Mouse (Mus musculus) ES-E14 (cell line): Measurements from ENCODE around the gene Pgghg. TPM values are rescaled to one million over a fixed set of nuclear protein-coding genes. Genes with fewer than 3 reads are reported as not detected.

Experiments
- DNase-seq: peaks from one replicate; pipeline ENCODE4 v3.0.0-alpha.2; 2013; ENCODE audit warnings: low read depth, low spot score
- H3K27ac ChIP-seq: 2 replicates; pipeline ENCODE4 v1.5.1; 2012; ENCODE audit warnings: low read depth, mild to moderate bottlenecking, low read length, moderate library complexity, mixed read lengths; ENCODE audit not compliant: poor library complexity, insufficient read depth, severe bottlenecking
- H3K36me3 ChIP-seq: 2 replicates; pipeline ENCODE4 v1.6.1; 2012; ENCODE audit warnings: mild to moderate bottlenecking, low read length, moderate library complexity, mixed read lengths; ENCODE audit not compliant: control insufficient read depth, poor library complexity, insufficient read depth, severe bottlenecking
- H3K4me1 ChIP-seq, 2 experiments: fragments of 150-350 bp in 1 of 2; sonication (generic) in 1 of 2; 2 replicates each; pipeline ENCODE4 v1.6.1; 2012; ENCODE audit warnings: low read length in 2 of 2, mild to moderate bottlenecking in 1 of 2, mixed read lengths in 1 of 2; ENCODE audit not compliant: control insufficient read depth in 2 of 2, insufficient read depth in 2 of 2, poor library complexity in 1 of 2
- H3K4me3 ChIP-seq, 2 experiments: fragments of 150-350 bp in 1 of 2; sonication (generic) in 1 of 2; 2 replicates each; pipeline ENCODE4 v1.5.1; 2012; ENCODE audit warnings: low read length in 2 of 2, low read depth in 1 of 2, mild to moderate bottlenecking in 1 of 2, mixed read lengths in 1 of 2; ENCODE audit not compliant: insufficient read depth in 1 of 2, poor library complexity in 1 of 2, severe bottlenecking in 1 of 2
- H3K9ac ChIP-seq: 2 replicates; pipeline ENCODE4 v1.6.1; 2012; ENCODE audit warnings: low read depth, mild to moderate bottlenecking, low read length, mixed read lengths; ENCODE audit not compliant: poor library complexity, insufficient read depth, severe bottlenecking
- H3K9me3 ChIP-seq: fragments of 150-350 bp; sonication (generic); 2 replicates; pipeline ENCODE4 v1.6.1; 2012; ENCODE audit warnings: low read depth, mild to moderate bottlenecking, low read length; ENCODE audit not compliant: control insufficient read depth, insufficient read depth
- CHD2 ChIP-seq: IDR thresholded peaks from 2 replicates; pipeline ENCODE4 v1.6.1; 2014; ENCODE audit warnings: mild to moderate bottlenecking, low read depth, low read length, inconsistent platforms
- HCFC1 ChIP-seq: IDR thresholded peaks from 2 replicates; pipeline ENCODE4 v1.6.1; 2012; ENCODE audit warnings: low read length, inconsistent platforms, borderline replicate concordance; ENCODE audit not compliant: insufficient read depth
- MAFK ChIP-seq: IDR thresholded peaks from 2 replicates; pipeline ENCODE4 v1.6.1; 2014; ENCODE audit warnings: mild to moderate bottlenecking, low read depth, low read length, inconsistent platforms; ENCODE audit not compliant: insufficient read depth
- ZC3H11A ChIP-seq: IDR thresholded peaks from 2 replicates; pipeline ENCODE4 v1.6.1; 2012; ENCODE audit warnings: low read depth, mild to moderate bottlenecking, inconsistent platforms, low read length, borderline replicate concordance
- ZNF384 ChIP-seq: IDR thresholded peaks from 2 replicates; pipeline ENCODE4 v1.6.1; 2012; ENCODE audit warnings: low read depth, low read length, inconsistent platforms
- in situ Hi-C, 2 experiments: fragments of 600-800 bp; cut with MboI; formaldehyde crosslinking; loops; one replicate each; pipeline ENCODE4 v1.15.1; 2025; ENCODE audit warnings: low sequenced_read_pairs in 2 of 2, inconsistent platforms in 1 of 2; ENCODE audit not compliant: unreplicated experiment in 2 of 2
- total RNA-seq: library from RNA; depleted of rRNA; stranded (reverse); fragments of 300-350 nt; gene quantifications from 2 replicates; pipeline ENCODE4 v1.2.3, GENCODE M21; 2012; rRNA removed

Pgghg gene
- total RNA-seq, 1 experiment = 10.0 TPM

DNA sequence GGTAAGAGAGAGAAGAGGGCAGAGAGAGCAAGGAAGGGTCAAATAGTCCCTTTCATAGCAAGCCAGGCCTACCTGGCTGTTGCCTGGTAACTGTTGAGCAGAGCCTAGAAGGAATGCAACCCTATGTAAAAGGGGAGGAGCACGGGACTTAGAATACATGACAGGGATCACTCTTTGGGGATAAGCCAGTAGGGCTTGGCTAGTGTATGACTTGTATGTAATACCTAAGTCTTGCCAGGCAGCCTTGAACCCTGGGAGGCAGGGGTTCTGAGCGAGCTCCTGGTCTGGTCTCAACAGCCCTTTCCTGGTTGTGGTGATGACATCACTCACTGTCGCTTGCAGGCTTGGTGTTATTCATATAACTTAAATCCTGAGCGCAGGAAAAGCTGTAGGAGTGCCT lies 47.8 kb downstream of the Pgghg start:
- in situ Hi-C loops = no loop called here
- no peak for DNase-seq
- H3K9ac ChIP-seq = no peak overlapping the region
- TF ChIP-seq HCFC1 (no peak), ZC3H11A (no peak), ZNF384 (no peak)
- H3K27ac ChIP-seq = 0 out of 2 replicates have a peak overlapping the region, but pooled peaks have one; percentile 16
- H3K36me3 ChIP-seq = no peaks in the 10 kb centered on the region
- H3K9me3 ChIP-seq = no peaks in the 10 kb centered on the region
- H3K4me3 ChIP-seq = no peak overlapping the region
- H3K4me1 ChIP-seq = peaks cover 7 to 33% of the 10 kb centered on the region in 2 experiments

DNA sequence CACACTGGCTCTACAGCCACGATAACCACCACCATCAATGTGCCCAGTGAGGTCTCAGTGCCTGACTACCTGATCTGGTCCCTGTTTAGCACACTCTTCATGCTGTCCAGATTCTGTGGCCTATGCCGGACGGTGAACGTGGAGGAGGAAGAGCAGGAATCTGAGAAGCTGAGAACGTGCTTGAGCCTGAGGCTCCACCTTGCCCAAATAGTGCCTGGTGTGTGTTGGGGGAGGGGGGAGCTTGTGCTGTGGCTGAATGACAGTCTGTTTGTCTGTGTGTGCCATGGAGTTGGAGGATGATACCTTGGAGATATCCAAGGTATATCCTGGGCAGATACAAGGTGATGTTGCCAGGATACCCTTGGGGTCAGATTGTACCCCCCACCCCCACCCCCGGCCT lies 49.0 kb downstream of the Pgghg start:
- Histone ChIP-seq H3K4me1 (peaks cover 7 to 33% of the 10 kb centered on the region in 2 experiments), H3K9me3 (no peaks in the 10 kb centered on the region), H3K36me3 (no peaks in the 10 kb centered on the region), H3K4me3 (no peak overlapping the region; a peak in 1 of 4 replicates), H3K27ac (no peak overlapping the region; the same call in 1 of the 2 replicates), H3K9ac (0 out of 2 replicates have a peak overlapping the region, but pooled peaks have one; percentile 9)
- TF ChIP-seq HCFC1 = no peak
- no peak for TF ChIP-seq CHD2
- TF ChIP-seq MAFK = no peak
- TF ChIP-seq ZC3H11A = no peak
- no peak for TF ChIP-seq ZNF384
- in situ Hi-C loops = no loop called here
- DNase-seq = no peak

DNA sequence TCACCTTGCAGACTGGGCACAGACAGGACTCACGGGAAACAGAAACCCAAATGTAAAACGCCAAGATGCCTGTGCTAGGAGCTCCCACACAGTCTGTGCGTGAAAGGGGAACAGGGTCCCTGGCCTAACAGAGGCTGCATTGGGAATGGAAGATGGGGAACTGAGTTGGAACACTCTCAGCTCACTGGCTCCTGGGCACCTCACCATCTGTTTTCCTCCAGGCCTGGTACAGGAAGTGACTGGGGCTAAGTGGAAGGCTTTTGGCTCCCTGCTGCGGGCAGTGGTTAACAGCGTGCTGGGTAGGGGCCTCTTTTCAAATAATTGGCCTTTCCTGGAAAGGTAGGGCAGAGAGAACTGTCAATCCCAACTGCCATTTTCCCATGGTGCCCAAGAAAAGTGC lies 49.4 kb downstream of the Pgghg start:
- TF ChIP-seq ZC3H11A (no peak), HCFC1 (no peak), ZNF384 (no peak), CHD2 (no peak), MAFK (no peak)
- Histone ChIP-seq H3K36me3 (no peaks in the 10 kb centered on the region), H3K4me1 (peaks cover 7 to 33% of the 10 kb centered on the region in 2 experiments), H3K4me3 (no peak overlapping the region), H3K9me3 (no peaks in the 10 kb centered on the region), H3K9ac (peak overlapping the region; percentile 36; the same call in 1 of the 2 replicates), H3K27ac (no peak overlapping the region; the same call in 1 of the 2 replicates)
- in situ Hi-C loops = no loop called here
- DNase-seq = no peak

DNA sequence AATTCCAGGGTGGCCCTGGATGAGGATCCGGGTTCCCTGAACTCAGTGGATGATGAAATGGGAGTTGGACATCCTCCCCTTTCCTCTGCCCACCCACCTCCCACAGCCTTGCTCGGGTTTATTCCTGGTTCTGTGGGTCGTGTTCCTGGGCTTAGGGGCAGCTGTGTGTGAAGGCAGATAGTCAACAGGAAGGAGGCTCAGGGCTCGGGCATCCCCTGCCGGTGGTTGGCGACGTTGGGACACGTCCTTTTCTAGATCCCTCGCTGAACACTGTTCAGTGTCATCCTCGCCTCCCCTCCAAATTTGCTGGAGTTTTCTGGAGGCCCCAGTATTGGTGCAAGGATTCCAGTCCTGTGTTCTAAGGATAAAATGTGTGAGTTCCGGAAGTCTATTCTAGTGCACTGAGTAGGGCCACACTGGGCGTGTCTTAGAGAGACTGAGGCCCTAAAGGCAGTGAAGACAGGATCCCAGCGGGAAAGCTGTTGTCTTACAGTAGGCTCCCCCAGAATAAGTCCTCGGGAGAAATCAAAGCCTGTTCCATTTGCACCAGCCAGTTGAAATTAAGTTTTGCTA lies 50.0 kb downstream of the Pgghg start:
- H3K36me3 ChIP-seq = no peaks in the 10 kb centered on the region
- no peak for TF ChIP-seq MAFK
- no peak for TF ChIP-seq HCFC1
- no peak for TF ChIP-seq ZNF384
- TF ChIP-seq CHD2 = no peak
- TF ChIP-seq ZC3H11A = no peak
- H3K9me3 ChIP-seq = no peaks in the 10 kb centered on the region
- no peak overlapping the region; the same call in 1 of the 2 replicates for H3K27ac ChIP-seq
- no peak for DNase-seq
- H3K4me3 ChIP-seq = no peak overlapping the region
- in situ Hi-C loops = no loop called here
- H3K4me1 ChIP-seq = peaks cover 7 to 33% of the 10 kb centered on the region in 2 experiments
- H3K9ac ChIP-seq = peak overlapping the region; percentile 36; the same call in 1 of the 2 replicates

Other genes with a start within 250 kb of the Pgghg start
- gene Olfr541, start 244.1 kb upstream of the Pgghg start, total RNA-seq = not detected in 2 replicates
- not detected in 2 replicates for gene Cyp2e1, start 177.7 kb upstream of the Pgghg start, total RNA-seq
- 12.2 and 21.6 TPM in 2 replicates for gene Syce1, start 153.5 kb upstream of the Pgghg start, total RNA-seq
- 12.0 and 13.6 TPM in 2 replicates for gene Zfp941, start 119.2 kb upstream of the Pgghg start, total RNA-seq
- gene Urah, start 106.4 kb upstream of the Pgghg start, total RNA-seq = 19.5 and 32.1 TPM in 2 replicates
- not detected in 2 replicates for gene Scgb1c1, start 95.8 kb upstream of the Pgghg start, total RNA-seq
- 0.16 TPM in 1 of 2 replicates, not detected in the other for gene Odf3, start 93.6 kb upstream of the Pgghg start, total RNA-seq
- gene Gm45785, start 85.1 kb upstream of the Pgghg start, total RNA-seq = 0.89 and 1.6 TPM in 2 replicates
- 60.5 and 90.0 TPM in 2 replicates for gene Ric8a, start 84.4 kb upstream of the Pgghg start, total RNA-seq
- 21.6 and 31.5 TPM in 2 replicates for gene Bet1l, start 83.8 kb upstream of the Pgghg start, total RNA-seq
- 164 and 199 TPM in 2 replicates for gene Psmd13, start 59.4 kb upstream of the Pgghg start, total RNA-seq
- gene Sirt3, start 59.1 kb upstream of the Pgghg start, total RNA-seq = 18.2 and 26.3 TPM in 2 replicates
- not detected in 2 replicates for gene Cox8b, start 40.9 kb upstream of the Pgghg start, total RNA-seq
- gene Nlrp6, start 20.5 kb upstream of the Pgghg start, total RNA-seq = 0.27 and 0.74 TPM in 2 replicates
- 7.7 and 18.6 TPM in 2 replicates for gene Ifitm5, start 8.9 kb downstream of the Pgghg start, total RNA-seq
- not detected in 2 replicates for gene Gm45717, start 14.5 kb downstream of the Pgghg start, total RNA-seq
- 679 and 1,158 TPM in 2 replicates for gene Ifitm2, start 14.6 kb downstream of the Pgghg start, total RNA-seq
- 274 and 585 TPM in 2 replicates for gene Ifitm1, start 25.8 kb downstream of the Pgghg start, total RNA-seq
- 353 and 601 TPM in 2 replicates for gene Ifitm3, start 69.4 kb downstream of the Pgghg start, total RNA-seq
- 0.36 TPM in 1 of 2 replicates, not detected in the other for gene Ifitm6, start 76.5 kb downstream of the Pgghg start, total RNA-seq
- not detected in 2 replicates for gene Gm17387, start 87.7 kb downstream of the Pgghg start, total RNA-seq
- gene B4galnt4, start 119.7 kb downstream of the Pgghg start, total RNA-seq = 31.1 and 78.3 TPM in 2 replicates
- 8.0 and 12.2 TPM in 2 replicates for gene Pkp3, start 136.8 kb downstream of the Pgghg start, total RNA-seq
- 18.2 and 56.2 TPM in 2 replicates for gene Sigirr, start 159.2 kb downstream of the Pgghg start, total RNA-seq
- 26.4 and 102 TPM in 2 replicates for gene Ano9, start 176.4 kb downstream of the Pgghg start, total RNA-seq
- 65.1 and 82.8 TPM in 2 replicates for gene Ptdss2, start 181.0 kb downstream of the Pgghg start, total RNA-seq
- 61.9 and 70.3 TPM in 2 replicates for gene Rnh1, start 231.5 kb downstream of the Pgghg start, total RNA-seq